Mouse (Mus musculus) forebrain, embryonic 11.5 days (tissue): ENCODE measurements around the gene Oit3. TPM values are rescaled to one million over a fixed set of nuclear protein-coding genes. Genes with fewer than 3 reads are reported as not detected.

Experiments used
- ATAC-seq: fragments of 200-750 bp; cut with Nextera tagmentation; replicated peaks from 2 replicates; pipeline ENCODE4 v1.8.0; 2017; ENCODE audit warnings: moderate TSS enrichment; ENCODE audit not compliant: low FRiP score
- DNase-seq: peaks from one replicate; pipeline ENCODE4 v3.0.0-alpha.2; 2017; ENCODE audit warnings: low spot score
- H3K27ac ChIP-seq: fragments of 300-500 bp; sonication (generic); 2 replicates; pipeline ENCODE4 v1.5.1; 2014; ENCODE audit warnings: low read depth, low read length
- H3K27me3 ChIP-seq: fragments of 300-500 bp; sonication (generic); 2 replicates; pipeline ENCODE4 v1.6.1; 2014; ENCODE audit warnings: mild to moderate bottlenecking, low read length, mixed read lengths; ENCODE audit not compliant: control insufficient read depth, insufficient read depth
- H3K36me3 ChIP-seq: fragments of 300-500 bp; sonication (generic); 2 replicates; pipeline ENCODE4 v1.6.1; 2014; ENCODE audit warnings: mild to moderate bottlenecking, low read length, moderate library complexity, mixed read lengths; ENCODE audit not compliant: control insufficient read depth, insufficient read depth
- H3K4me1 ChIP-seq: fragments of 300-500 bp; sonication (generic); replicated peaks from 2 replicates; pipeline ENCODE4 v1.6.1; 2014; ENCODE audit warnings: low read length, mixed read lengths; ENCODE audit not compliant: control insufficient read depth, insufficient read depth
- H3K4me2 ChIP-seq: fragments of 300-500 bp; sonication (generic); 2 replicates; pipeline ENCODE4 v1.6.1; 2014; ENCODE audit warnings: low read depth, mild to moderate bottlenecking, low read length, moderate library complexity, mixed read lengths; ENCODE audit not compliant: severe bottlenecking
- H3K4me3 ChIP-seq: fragments of 300-500 bp; sonication (generic); 2 replicates; pipeline ENCODE4 v1.5.1; 2014; ENCODE audit warnings: low read depth, low read length
- H3K9ac ChIP-seq: fragments of 300-500 bp; sonication (generic); 2 replicates; pipeline ENCODE4 v1.6.1; 2014; ENCODE audit warnings: low read length
- H3K9me3 ChIP-seq: fragments of 300-500 bp; sonication (generic); 2 replicates; pipeline ENCODE4 v1.6.1; 2016; ENCODE audit warnings: low read length, mixed read lengths; ENCODE audit not compliant: control insufficient read depth
- WGBS: fragments of 180-500 bp; shearing (Covaris S2); extraction: QIAGEN DNeasy Blood & Tissue Kit; methylation state at CpG from one replicate; pipeline ENCODE4 v1.1.7; 2014; 5-methylcytosine and 5-hydroxymethylcytosine counted together
- polyA plus RNA-seq: library from polyadenylated mRNA; unstranded; fragments of >200 nt; fragmentation: Nextera tagmentation; extraction: Ambion mirVana; gene quantifications from 2 replicates; pipeline ENCODE4 v1.2.1, GENCODE M21; 2014

The Oit3 gene
- polyA plus RNA-seq, 1 experiment from 2014 or later: 0.72 TPM

DNA sequence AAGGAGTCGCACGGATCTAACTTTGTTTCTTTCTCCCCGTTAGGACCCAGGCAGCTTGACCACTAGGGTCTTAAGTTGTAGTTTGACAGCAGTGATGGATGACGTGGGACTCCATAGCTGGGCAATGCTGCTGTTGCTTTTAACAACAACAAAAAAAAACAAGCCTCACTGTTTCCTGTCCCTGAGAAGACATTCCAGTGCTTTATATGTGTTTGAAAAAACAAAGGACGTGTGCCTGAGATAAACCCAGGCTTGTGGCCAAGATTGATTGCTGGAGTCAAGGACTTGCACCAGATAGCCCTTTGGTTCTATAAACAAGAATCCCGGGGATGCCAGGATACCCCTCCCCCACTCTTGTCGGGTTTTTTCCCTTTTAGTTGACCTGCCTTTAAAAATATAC lies 1.6 kb upstream of the Oit3 start:
- H3K27ac ChIP-seq: no peak overlapping the region
- no peaks in the 10 kb centered on the region for H3K36me3 ChIP-seq
- no peaks in the 10 kb centered on the region for H3K4me1 ChIP-seq
- WGBS: 72% methylated on average over 7 of the region's 7 CpGs
- H3K9ac ChIP-seq: no peak overlapping the region
- DNase-seq: no peak
- H3K27me3 ChIP-seq: no peaks in the 10 kb centered on the region
- ATAC-seq: no peak
- H3K9me3 ChIP-seq: no peaks in the 10 kb centered on the region
- no peak overlapping the region for H3K4me2 ChIP-seq
- H3K4me3 ChIP-seq: no peak overlapping the region

DNA sequence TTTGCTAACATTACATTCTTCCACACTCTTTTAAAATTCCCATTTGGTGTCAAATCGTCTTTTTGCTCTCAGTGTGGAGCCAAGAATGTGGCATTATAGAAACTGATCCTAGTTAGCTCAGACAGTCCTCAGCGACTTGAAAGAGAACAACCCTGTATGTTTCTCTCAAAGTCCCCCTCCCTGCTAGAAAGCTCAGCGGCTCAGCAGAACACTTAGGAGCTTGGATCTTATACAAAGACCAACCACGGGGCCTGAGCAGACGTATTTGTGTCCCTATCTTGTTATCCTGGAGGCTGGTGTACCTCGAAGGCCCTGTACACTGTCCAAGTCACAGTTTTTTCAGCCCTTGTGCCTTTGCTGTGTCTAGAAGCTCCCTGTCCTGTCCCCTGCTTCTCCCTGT lies 1.4 kb downstream of the Oit3 start:
- WGBS: 49% methylated on average over 6 of the region's 6 CpGs

DNA sequence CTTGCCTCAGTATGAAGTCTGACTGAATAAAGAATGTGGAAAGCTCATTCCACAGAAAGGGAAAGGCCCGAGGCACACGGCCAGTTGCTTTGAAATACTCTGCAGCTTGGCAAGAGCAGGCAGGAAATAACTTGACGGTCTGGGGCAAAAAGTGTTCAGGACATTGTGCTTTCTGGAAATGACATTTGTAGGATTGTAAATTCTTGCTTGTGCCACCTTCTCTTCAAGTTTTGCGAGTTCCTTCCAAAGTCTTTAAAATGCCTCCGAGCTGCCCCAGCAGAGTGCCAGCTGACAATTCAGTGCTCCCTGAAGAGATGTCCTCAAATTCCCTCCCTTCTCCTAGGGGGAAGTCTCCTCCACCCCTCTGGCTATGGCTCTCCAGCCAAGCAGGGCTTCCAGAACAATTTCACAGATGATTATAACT lies 2.1 kb downstream of the Oit3 start:
- WGBS: 73% methylated on average over 5 of the region's 5 CpGs
- H3K36me3 ChIP-seq: no peaks in the 10 kb centered on the region
- no peak overlapping the region for H3K9ac ChIP-seq
- H3K4me1 ChIP-seq: no peaks in the 10 kb centered on the region
- H3K4me3 ChIP-seq: no peak overlapping the region
- no peaks in the 10 kb centered on the region for H3K27me3 ChIP-seq
- H3K9me3 ChIP-seq: no peaks in the 10 kb centered on the region
- ATAC-seq (no peak), DNase-seq (no peak)
- no peak overlapping the region for H3K4me2 ChIP-seq
- H3K27ac ChIP-seq: no peak overlapping the region

More for the DNA sequence above, 1.4 kb downstream of the Oit3 start:
- H3K27ac ChIP-seq: no peak overlapping the region
- no peak for DNase-seq
- no peak for ATAC-seq
- no peaks in the 10 kb centered on the region for H3K9me3 ChIP-seq
- no peak overlapping the region for H3K4me2 ChIP-seq
- H3K4me3 ChIP-seq: no peak overlapping the region
- no peak overlapping the region for H3K9ac ChIP-seq
- H3K4me1 ChIP-seq: no peaks in the 10 kb centered on the region
- no peaks in the 10 kb centered on the region for H3K27me3 ChIP-seq
- no peaks in the 10 kb centered on the region for H3K36me3 ChIP-seq

DNA sequence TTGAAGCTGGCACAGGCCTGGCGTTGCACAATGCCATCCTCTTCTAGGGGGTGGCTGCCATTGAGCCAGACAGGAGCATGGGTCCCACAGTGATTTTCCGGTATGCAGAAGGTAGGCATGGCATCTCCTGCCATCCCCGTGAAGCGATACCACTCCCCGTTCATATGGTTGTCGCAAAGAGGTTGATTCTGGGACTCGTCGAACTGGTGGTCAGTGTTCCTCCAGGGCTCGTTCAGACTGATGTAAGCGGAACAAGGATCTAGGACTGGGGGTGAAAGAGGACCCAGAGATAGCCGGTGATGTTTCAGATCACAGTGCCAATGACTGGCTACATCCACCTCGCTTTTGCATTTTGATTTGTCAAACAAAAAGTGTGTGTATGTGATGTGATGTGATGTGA lies 2.9 kb downstream of the Oit3 start:
- WGBS: 92% methylated on average over 12 of the region's 12 CpGs
- no peak for ATAC-seq

DNA sequence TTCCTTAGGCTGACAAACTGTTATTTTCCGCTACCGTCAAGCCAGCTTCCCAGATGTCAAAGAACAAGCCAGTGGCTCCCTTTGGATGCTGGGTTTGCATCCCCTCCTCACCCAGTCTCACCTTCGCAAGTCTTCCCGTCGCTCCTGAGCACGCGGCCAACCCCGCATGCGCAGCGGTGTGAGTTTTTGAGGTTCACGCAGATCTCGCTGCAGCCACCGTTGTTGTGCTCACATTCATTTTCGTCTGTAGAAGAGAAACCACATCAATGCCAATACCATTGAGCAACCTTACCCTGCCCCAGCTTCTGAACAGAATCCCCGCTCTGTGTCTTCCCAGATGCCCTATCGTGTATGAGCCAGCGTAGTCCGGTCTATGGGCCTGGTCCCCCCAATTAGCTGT lies 5.8 kb downstream of the Oit3 start:
- 96% methylated on average over 18 of the region's 18 CpGs for WGBS
- no peak overlapping the region for H3K9ac ChIP-seq
- no peaks in the 10 kb centered on the region for H3K27me3 ChIP-seq
- no peak overlapping the region for H3K4me3 ChIP-seq
- H3K27ac ChIP-seq: no peak overlapping the region
- H3K4me2 ChIP-seq: no peak overlapping the region
- H3K9me3 ChIP-seq: no peaks in the 10 kb centered on the region
- no peaks in the 10 kb centered on the region for H3K4me1 ChIP-seq
- ATAC-seq (no peak), DNase-seq (peak; percentile 41)
- no peaks in the 10 kb centered on the region for H3K36me3 ChIP-seq

More for the DNA sequence above, 2.9 kb downstream of the Oit3 start:
- H3K4me3 ChIP-seq: no peak overlapping the region
- DNase-seq: no peak
- no peak overlapping the region for H3K4me2 ChIP-seq
- H3K9ac ChIP-seq: no peak overlapping the region
- H3K9me3 ChIP-seq: no peaks in the 10 kb centered on the region
- no peak overlapping the region for H3K27ac ChIP-seq
- H3K27me3 ChIP-seq: no peaks in the 10 kb centered on the region
- H3K4me1 ChIP-seq: no peaks in the 10 kb centered on the region
- no peaks in the 10 kb centered on the region for H3K36me3 ChIP-seq

DNA sequence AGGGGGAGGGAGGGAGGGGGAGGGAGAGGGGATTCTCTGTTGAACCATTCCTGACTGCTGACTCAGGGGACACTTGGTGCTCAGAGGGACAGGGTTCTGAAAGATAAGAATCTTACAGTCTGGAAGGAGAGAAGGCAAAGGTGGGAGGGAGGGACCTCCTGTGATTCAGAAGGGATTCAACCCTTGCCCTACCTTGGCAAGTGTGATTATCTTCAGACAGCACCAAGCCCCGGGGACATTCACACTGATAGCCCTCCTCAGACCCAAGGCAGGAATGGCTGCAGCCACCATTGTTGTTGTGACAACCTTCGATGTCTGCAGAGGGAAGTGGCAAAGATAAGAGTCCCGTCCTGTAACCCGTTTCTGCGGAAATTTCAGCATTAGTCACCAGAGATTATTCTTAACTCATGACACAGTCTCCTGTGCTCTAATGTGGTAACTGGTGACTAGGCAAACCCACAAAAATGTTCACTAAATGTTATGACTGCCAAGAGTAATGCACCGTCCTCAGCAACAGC lies 10.8 kb downstream of the Oit3 start:
- Histone ChIP-seq H3K9me3 (no peaks in the 10 kb centered on the region), H3K4me2 (no peak overlapping the region), H3K4me3 (no peak overlapping the region), H3K36me3 (no peaks in the 10 kb centered on the region), H3K27ac (no peak overlapping the region), H3K27me3 (no peaks in the 10 kb centered on the region), H3K4me1 (no peaks in the 10 kb centered on the region), H3K9ac (no peak overlapping the region)
- ATAC-seq: no peak
- WGBS: 82% methylated on average over 6 of the region's 6 CpGs
- no peak for DNase-seq

DNA sequence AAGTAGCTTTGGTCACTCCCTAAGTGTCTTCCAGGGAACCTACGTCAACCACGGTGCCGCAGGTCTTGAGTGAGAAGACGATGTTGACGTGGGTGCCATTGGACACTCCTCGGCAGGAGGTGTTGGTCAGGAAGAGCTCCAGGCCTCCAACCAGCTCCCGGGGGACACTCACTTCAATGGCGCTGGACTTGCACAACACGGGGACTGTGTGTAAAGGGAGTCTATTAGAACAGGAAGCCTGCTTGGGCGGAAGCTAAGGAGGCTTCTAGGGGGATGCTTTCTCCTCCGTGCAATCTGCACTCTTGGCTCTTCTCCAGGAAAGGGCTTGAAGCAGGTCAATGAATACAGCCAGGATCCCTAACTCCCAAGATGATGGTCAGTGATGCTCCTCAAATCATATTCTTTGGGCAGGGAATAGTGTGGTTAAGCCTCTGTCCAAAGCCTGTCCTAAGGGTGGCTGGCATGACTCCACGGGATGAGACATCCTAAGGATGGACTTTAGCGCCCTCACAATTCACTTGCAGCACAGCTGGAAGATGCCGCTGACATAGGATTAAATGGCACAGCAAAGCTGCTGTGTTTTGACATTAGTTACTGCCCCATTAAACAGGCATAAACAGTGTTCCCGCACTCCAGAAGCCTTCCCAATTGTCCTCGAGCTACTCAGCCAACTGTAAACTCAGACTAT lies 12.0 kb downstream of the Oit3 start:
- no peak overlapping the region for H3K9ac ChIP-seq
- no peak overlapping the region for H3K4me3 ChIP-seq
- H3K4me1 ChIP-seq: no peaks in the 10 kb centered on the region
- H3K36me3 ChIP-seq: no peaks in the 10 kb centered on the region
- DNase-seq (peak; percentile 36), ATAC-seq (no peak)
- WGBS: 85% methylated on average over 16 of the region's 16 CpGs
- no peak overlapping the region for H3K4me2 ChIP-seq
- no peak overlapping the region for H3K27ac ChIP-seq
- no peaks in the 10 kb centered on the region for H3K27me3 ChIP-seq
- H3K9me3 ChIP-seq: no peaks in the 10 kb centered on the region

DNA sequence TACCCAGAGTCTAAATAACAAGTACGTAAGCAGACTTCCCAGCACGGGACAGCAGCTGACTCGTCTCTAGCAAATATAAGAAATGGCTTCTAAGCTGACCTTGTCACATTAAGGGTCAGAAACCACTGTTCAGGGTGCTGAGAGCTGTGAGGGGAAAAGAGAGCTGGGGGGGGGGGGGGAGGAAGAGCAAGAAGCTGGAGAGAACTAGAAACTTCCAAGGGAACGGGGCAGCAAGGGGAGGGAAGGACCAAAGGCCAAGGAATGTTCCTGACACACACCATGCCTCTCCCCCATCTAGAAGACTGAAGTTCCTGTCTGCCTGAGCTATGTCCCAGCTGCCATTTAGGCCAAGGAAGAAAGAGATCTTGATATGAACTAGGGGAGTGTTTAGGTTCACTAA lies 15.2 kb downstream of the Oit3 start:
- no peak overlapping the region for H3K9ac ChIP-seq
- no peak overlapping the region for H3K27ac ChIP-seq
- no peaks in the 10 kb centered on the region for H3K27me3 ChIP-seq
- 88% methylated on average over 4 of the region's 4 CpGs for WGBS
- H3K36me3 ChIP-seq: no peaks in the 10 kb centered on the region
- ATAC-seq (no peak), DNase-seq (peak; percentile 33)
- no peak overlapping the region for H3K4me3 ChIP-seq
- no peaks in the 10 kb centered on the region for H3K4me1 ChIP-seq
- H3K9me3 ChIP-seq: no peaks in the 10 kb centered on the region
- H3K4me2 ChIP-seq: no peak overlapping the region

DNA sequence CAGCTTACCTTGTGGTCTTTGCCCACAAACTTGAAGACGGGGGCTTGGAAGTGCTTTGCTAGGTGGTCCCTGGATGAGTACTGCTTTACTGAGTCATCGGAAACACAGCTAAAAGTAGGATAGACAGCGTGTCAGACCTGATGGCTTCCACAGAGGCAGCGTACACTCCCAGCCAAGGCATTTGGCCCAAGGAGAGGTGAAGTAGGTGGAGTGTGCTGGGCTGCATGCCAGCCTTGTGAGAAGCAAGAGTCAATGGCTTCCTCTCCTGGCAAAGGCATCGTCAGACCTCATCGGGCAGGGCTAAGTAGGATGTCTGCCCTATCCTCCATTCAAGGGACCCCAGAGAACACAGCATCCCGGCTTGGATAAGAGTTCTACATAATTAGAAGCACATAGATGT lies 16.2 kb downstream of the Oit3 start:
- H3K9ac ChIP-seq: no peak overlapping the region
- no peak overlapping the region for H3K4me2 ChIP-seq
- no peaks in the 10 kb centered on the region for H3K36me3 ChIP-seq
- peak; percentile 18 for DNase-seq
- WGBS: 87% methylated on average over 7 of the region's 7 CpGs
- H3K4me3 ChIP-seq: no peak overlapping the region
- no peaks in the 10 kb centered on the region for H3K9me3 ChIP-seq
- H3K27ac ChIP-seq: no peak overlapping the region
- no peaks in the 10 kb centered on the region for H3K4me1 ChIP-seq
- no peaks in the 10 kb centered on the region for H3K27me3 ChIP-seq
- ATAC-seq: no peak
